Mouse (Mus musculus) cortical plate, adult 2 months (tissue): ENCODE results near the gene Cdc25b. TPM values are rescaled to one million over a fixed set of nuclear protein-coding genes. Genes with fewer than 3 reads are reported as not detected.

ENCODE experiments used
- H3K27ac ChIP-seq: fragments of 200-500 bp; 2 replicates; pipeline ENCODE4 v1.5.1; 2012; ENCODE audit warnings: low read length, control low read depth, inconsistent platforms; ENCODE audit not compliant: insufficient read depth
- H3K4me1 ChIP-seq: fragments of 200-500 bp; 2 replicates; pipeline ENCODE4 v1.6.1; 2011; ENCODE audit warnings: low read length; ENCODE audit not compliant: control insufficient read depth, insufficient read depth
- H3K4me3 ChIP-seq: fragments of 200-500 bp; 2 replicates; pipeline ENCODE4 v1.5.1; 2011; ENCODE audit warnings: mild to moderate bottlenecking, low read length, control low read depth; ENCODE audit not compliant: insufficient read depth
- CTCF ChIP-seq: fragments of 200-500 bp; IDR thresholded peaks from 2 replicates; pipeline ENCODE4 v1.5.1; 2011; ENCODE audit warnings: mild to moderate bottlenecking, control low read depth, low read length; ENCODE audit not compliant: insufficient read depth; ENCODE audit errors: extremely low read depth
- POLR2A ChIP-seq: fragments of 200-500 bp; IDR thresholded peaks from 2 replicates; pipeline ENCODE4 v1.6.1; 2011; ENCODE audit warnings: mild to moderate bottlenecking, low read length, control low read depth; ENCODE audit not compliant: insufficient read depth; ENCODE audit errors: extremely low read depth
- polyA plus RNA-seq: library from polyadenylated mRNA; depleted of rRNA; stranded (reverse); fragments of >200 nt; gene quantifications from 2 replicates; pipeline ENCODE4 v1.2.3, GENCODE M21; 2012

The Cdc25b gene
- polyA plus RNA-seq, 1 experiment: 42.9 TPM

DNA sequence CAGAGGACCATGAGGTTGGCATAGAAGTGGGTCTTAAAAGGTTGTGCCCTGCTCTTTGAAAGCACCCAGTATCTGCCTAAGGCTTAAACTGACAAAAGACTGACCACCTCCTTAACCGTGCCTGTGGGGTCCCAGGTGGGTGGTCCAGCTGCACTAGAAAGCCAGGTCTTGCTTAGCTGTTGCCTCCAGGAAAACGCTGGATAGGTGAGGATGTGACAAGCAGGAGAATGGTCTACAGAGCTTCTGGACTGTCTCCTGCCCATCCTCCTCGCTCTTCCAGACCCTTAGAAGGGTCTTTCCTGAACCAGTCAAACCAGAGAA is 813 bp downstream of the Cdc25b start:
- Histone ChIP-seq H3K27ac (no peak overlapping the region), H3K4me1 (peaks cover 7% of the 10 kb centered on the region), H3K4me3 (peak overlapping the region; percentile 83)
- TF ChIP-seq POLR2A: no peak
- TF ChIP-seq CTCF: no peak

GRCm38 (mm10) chr2:131188311-131188710 is 1.6 kb downstream of the Cdc25b start:
- Histone ChIP-seq H3K27ac (no peak overlapping the region), H3K4me1 (peaks cover 7% of the 10 kb centered on the region), H3K4me3 (no peak overlapping the region)
- TF ChIP-seq POLR2A (no peak), CTCF (no peak)

GRCm38 (mm10) chr2:131189521-131190309 is 3.0 kb downstream of the Cdc25b start:
- H3K4me1 ChIP-seq: peaks cover 7% of the 10 kb centered on the region
- H3K27ac ChIP-seq: no peak overlapping the region
- no peak overlapping the region for H3K4me3 ChIP-seq
- TF ChIP-seq POLR2A (no peak), CTCF (no peak)

- no peak overlapping the region for H3K4me3 ChIP-seq
- H3K27ac ChIP-seq: no peak overlapping the region
- TF ChIP-seq POLR2A: no peak
- TF ChIP-seq CTCF: no peak
- H3K4me1 ChIP-seq: peaks cover 7% of the 10 kb centered on the region
Measured at GRCm38 (mm10) chr2:131190344-131191004, 3.7 kb downstream of the Cdc25b start.

DNA sequence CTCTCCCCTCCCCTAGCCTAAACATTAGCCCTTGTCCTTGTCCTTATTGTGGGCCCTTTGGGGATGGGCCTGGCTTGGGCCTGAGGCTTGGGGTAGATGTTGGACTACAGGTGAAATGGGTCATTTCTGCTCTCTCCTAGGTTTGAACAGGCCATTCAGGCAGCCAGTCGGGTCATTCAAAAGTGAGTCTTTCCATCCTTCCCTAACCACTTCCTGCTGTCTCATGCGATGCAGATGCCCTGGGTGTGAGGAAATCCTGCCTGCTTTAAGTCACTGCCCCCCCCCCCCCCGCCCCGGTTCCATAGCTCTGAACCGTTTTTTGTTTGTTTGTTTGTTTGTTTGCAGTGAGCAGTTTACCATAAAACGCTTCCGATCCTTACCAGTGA is 4.2 kb downstream of the Cdc25b start:
- Histone ChIP-seq H3K4me1 (peaks cover 7% of the 10 kb centered on the region), H3K27ac (no peak overlapping the region), H3K4me3 (no peak overlapping the region)
- TF ChIP-seq CTCF (no peak), POLR2A (no peak)

GRCm38 (mm10) chr2:131196606-131197316 is 10.0 kb downstream of the Cdc25b start:
- TF ChIP-seq CTCF (no peak), POLR2A (no peak)
- H3K27ac ChIP-seq: no peak overlapping the region

DNA sequence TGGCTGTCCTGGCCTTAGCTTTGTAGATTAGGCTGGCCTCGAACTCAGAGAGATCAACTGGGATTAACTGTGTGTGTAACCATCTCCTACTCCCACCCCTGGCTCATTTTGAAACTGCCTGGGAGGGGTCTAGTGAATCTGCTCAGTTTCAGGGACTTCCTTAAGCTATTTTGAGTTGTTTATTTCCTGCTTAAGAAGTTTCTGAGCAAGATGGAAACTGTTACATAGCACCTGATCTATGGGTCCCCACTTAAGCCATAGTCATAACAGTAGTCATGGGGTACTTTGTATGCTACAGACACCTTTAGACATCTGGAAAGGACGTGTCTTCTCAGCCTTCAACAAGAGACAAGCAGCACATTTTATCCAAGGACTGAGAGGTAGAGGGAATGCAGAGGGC is 14.0 kb downstream of the Cdc25b start:
- no peak for TF ChIP-seq POLR2A
- TF ChIP-seq CTCF: no peak
- Histone ChIP-seq H3K4me3 (no peak overlapping the region), H3K4me1 (no peaks in the 10 kb centered on the region), H3K27ac (no peak overlapping the region)

More at GRCm38 (mm10) chr2:131196606-131197316, 10.0 kb downstream of the Cdc25b start:
- Histone ChIP-seq H3K4me1 (no peaks in the 10 kb centered on the region), H3K4me3 (no peak overlapping the region)

DNA sequence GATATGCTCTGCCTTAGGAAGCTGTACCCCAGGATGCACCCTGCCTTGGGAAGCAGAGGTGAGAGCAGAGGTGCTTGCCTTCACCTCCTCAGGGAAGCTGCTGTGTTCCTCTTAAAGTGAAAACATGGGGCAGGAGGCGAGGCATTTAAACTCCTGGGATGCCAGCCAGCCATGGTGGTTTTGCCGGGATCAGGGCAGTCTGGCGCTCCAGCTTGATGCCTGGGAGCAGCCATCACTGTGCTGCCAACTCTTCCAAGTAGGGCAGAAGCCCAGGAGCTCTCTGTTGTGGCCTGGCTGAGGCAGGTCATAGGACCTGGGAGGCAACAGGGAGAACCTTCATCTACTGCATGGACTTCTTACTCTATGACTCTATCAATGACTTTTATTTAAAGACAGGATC is 14.5 kb downstream of the Cdc25b start:
- H3K4me3 ChIP-seq: no peak overlapping the region
- no peaks in the 10 kb centered on the region for H3K4me1 ChIP-seq
- H3K27ac ChIP-seq: no peak overlapping the region
- no peak for TF ChIP-seq CTCF
- TF ChIP-seq POLR2A: no peak

DNA sequence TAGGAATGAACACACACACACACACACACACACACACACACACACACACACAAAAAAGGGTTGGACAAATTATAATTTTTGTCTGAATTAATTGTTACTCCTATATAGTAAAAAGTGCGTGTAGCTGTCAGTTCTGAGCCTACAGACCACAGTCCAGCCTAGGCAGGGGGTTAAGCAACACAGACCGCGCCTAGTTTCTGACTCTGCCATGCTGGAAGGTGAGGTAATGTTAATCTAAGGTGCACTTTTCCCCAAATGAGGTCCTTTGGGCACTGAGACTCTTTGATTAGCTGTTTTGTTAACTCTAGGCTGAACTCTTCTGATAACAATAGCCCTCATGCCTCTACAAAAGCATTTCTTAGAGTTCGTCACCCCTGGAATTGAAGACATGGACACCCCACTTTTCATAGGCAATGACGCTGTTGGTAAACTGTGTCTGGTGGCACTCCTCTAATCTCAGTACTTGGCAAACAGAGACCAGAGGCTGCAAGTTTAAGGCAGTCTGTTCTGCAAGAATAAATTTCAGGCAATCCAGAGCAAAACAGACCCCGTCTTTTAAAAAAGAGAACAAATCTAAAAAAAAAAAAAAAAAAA is 17.2 kb downstream of the Cdc25b start:
- H3K4me1 ChIP-seq: no peaks in the 10 kb centered on the region
- no peak for TF ChIP-seq CTCF
- no peak overlapping the region for H3K4me3 ChIP-seq
- no peak overlapping the region for H3K27ac ChIP-seq
